ENCODE assay signal across 9 mouse cellular contexts in the genomic region with DNA sequence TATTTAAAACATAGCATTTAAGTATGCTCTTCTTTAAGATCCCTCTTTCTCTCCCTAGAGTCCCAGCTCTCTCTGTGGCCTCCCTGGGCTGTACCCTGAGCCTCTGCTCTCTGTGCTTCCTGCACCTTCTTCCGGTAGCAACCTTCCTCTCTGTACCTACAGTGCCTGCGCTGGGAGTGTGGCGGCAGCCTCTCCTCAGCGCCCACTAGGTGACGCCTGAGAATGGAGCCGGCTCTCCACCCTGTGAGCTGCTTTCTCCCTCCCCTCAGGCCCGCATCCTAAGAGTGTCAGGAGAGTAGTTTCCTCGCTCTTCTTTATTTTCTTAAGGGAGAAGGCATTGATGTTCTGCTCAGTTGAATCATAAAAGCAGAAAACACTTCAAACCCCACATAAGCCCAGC. TPM values are rescaled to one million over a fixed set of nuclear protein-coding genes. Genes with fewer than 3 reads are reported as not detected.
A peak's percentile ranks its signal among the peaks of the same experiment; 100 is the strongest.
DNase-seq lines count a peak whose midpoint lies in the region; ATAC-seq lines count a peak whose summit lies in the region.
"Had no signal": no experiment of that assay in that cellular context is flagged by ENCODE, and none has a peak within 500 bp of the region (broad histone marks: within the 10 kb centered on the region; RNA-seq: fewer than 3 reads in every experiment).

No protein-coding gene starts in this region.

- 5% methylated on average over 8 of the region's 8 CpGs for WGBS in liver, embryonic 11.5 days
- 18% methylated on average over 8 of the region's 8 CpGs for WGBS in midbrain, embryonic 14.5 days

- no peaks in the 10 kb centered on the region for H3K4me1 ChIP-seq in liver, embryonic 11.5 days (replicated peaks; ENCODE audit: control insufficient read depth, insufficient read depth, low read length)
- H3K4me1 ChIP-seq in midbrain, embryonic 14.5 days (ENCODE audit: control insufficient read depth, insufficient read depth, low read length) = no peaks in the 10 kb centered on the region
- H3K4me1 ChIP-seq: limb, embryonic 15.5 days had no signal

- peak; percentile 30 for DNase-seq in liver
- no peak for DNase-seq in liver, embryonic 11.5 days (ENCODE audit: low spot score)
- DNase-seq in brain, embryonic 18.5 days (ENCODE audit: low read depth, low spot score) = peak; percentile 14
- DNase-seq in kidney, postnatal 36 days = peak; percentile 19 to 64
- peak; percentile 78 for DNase-seq in midbrain, embryonic 14.5 days
- peak; percentile 11 for DNase-seq in yolk sac, embryonic 10.5 days (ENCODE audit: low spot score)

- no peaks in the 10 kb centered on the region for H3K27me3 ChIP-seq in liver, embryonic 11.5 days (replicated peaks; ENCODE audit: control insufficient read depth, insufficient read depth, low read length)
- H3K27me3 ChIP-seq in midbrain, embryonic 14.5 days (ENCODE audit: control insufficient read depth, insufficient read depth, low read length) = no peaks in the 10 kb centered on the region

- H3K4me3 ChIP-seq in liver, embryonic 11.5 days (ENCODE audit: low read depth, low read length) = no peak overlapping the region
- H3K4me3 ChIP-seq in midbrain, embryonic 14.5 days (replicated peaks; ENCODE audit: low read depth, low read length) = no peak overlapping the region
- H3K4me3 ChIP-seq: limb, embryonic 15.5 days had no signal

- no peaks in the 10 kb centered on the region for H3K36me3 ChIP-seq in liver, embryonic 11.5 days (ENCODE audit: control insufficient read depth, insufficient read depth, low read length)
- no peaks in the 10 kb centered on the region for H3K36me3 ChIP-seq in midbrain, embryonic 14.5 days (ENCODE audit: control insufficient read depth, insufficient read depth, low read length)
- H3K36me3 ChIP-seq: limb, embryonic 15.5 days had no signal

- H3K9ac ChIP-seq in liver, embryonic 11.5 days (ENCODE audit: low read depth, low read length) = no peak overlapping the region
- H3K9ac ChIP-seq in midbrain, embryonic 14.5 days (replicated peaks; ENCODE audit: low read length) = no peak overlapping the region
- H3K9ac ChIP-seq: limb, embryonic 15.5 days had no signal

- H3K27ac ChIP-seq in liver, embryonic 11.5 days (ENCODE audit: low read depth, low read length) = no peak overlapping the region
- no peak overlapping the region for H3K27ac ChIP-seq in midbrain, embryonic 14.5 days (replicated peaks; ENCODE audit: low read depth, low read length)
- H3K27ac ChIP-seq: limb, embryonic 15.5 days had no signal

- ATAC-seq in liver, embryonic 11.5 days (replicated peaks; ENCODE audit: low FRiP score) = no peak
- ATAC-seq in frontal cortex, adult (ENCODE audit: low TSS enrichment) = peak; percentile 98
- ATAC-seq in midbrain, embryonic 14.5 days (ENCODE audit: low FRiP score, low TSS enrichment) = peak; percentile 46; the same call in 1 of the 2 replicates
- ATAC-seq in megakaryocyte, adult 5-6 weeks (ENCODE audit: poor library complexity, severe bottlenecking) = no peak

- H3K9me3 ChIP-seq in liver, embryonic 11.5 days (ENCODE audit: control insufficient read depth, low read length) = no peaks in the 10 kb centered on the region
- H3K9me3 ChIP-seq in midbrain, embryonic 14.5 days (ENCODE audit: control insufficient read depth, low read length) = no peaks in the 10 kb centered on the region
- H3K9me3 ChIP-seq: limb, embryonic 15.5 days had no signal

- H3K4me2 ChIP-seq in liver, embryonic 11.5 days = no peak overlapping the region
- no peak overlapping the region for H3K4me2 ChIP-seq in midbrain, embryonic 14.5 days (ENCODE audit: low read length)
- H3K4me2 ChIP-seq: limb, embryonic 15.5 days had no signal

RNA-seq across cellular contexts. Expression of gene Dmrt2, which starts 41.2 kb away (rescaled TPM):
- 0.73 and 1.2 TPM in 2 replicates for polyA plus RNA-seq in liver, embryonic 11.5 days (2014; fragmentation: Nextera tagmentation; extraction: Ambion mirVana)
- 0.09 TPM in 1 of 2 replicates, not detected in the other for polyA plus RNA-seq in midbrain, embryonic 14.5 days (2014; fragmentation: Nextera tagmentation; extraction: Ambion mirVana)
- total RNA-seq in megakaryocyte, adult 5-6 weeks (2015) = not detected in 2 replicates
- total RNA-seq in megakaryocyte, adult 5-6 weeks (2017) = not detected in 2 replicates

Comparison
In these comparisons a context has a peak if more than half of its experiments do, and no peak if none do; other contexts are left out.
1. ATAC-seq: peak in frontal cortex, adult (single experiment) and midbrain, embryonic 14.5 days (single experiment); none in liver, embryonic 11.5 days (single experiment) and megakaryocyte, adult 5-6 weeks (single experiment).